Mouse (Mus musculus): ENCODE results near the gene Fsip1. TPM values are rescaled to one million over a fixed set of nuclear protein-coding genes. Genes with fewer than 3 reads are reported as not detected.

The Fsip1 gene
- total and polyA plus RNA-seq, 2 experiments from 2014 or later = 0.58 to 3.7 TPM

DNA sequence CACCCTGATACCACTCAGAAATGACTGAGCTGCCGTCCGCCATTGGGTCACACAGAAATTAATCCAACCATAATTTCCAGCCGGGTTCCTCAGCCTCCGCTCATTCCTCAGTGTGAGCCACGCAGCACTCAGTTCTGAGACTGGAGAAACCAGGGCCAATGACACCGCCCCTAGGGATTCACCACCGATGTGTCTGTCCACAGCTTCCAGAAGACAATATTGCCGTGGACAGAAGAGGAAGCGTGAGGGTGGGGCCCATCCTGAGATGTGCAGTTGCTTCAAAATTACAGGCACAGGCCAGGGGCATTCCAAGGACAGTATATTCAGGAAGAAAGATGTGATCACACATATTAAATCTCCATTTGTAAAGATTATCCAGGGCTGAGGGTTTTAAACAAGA, 119.7 kb downstream of the Fsip1 start:
- TF ChIP-seq CTCF (IDR thresholded peaks at IDR 0.05; ENCODE audit: low read depth) = no peak
- Histone ChIP-seq H3K4me1 (ENCODE audit: insufficient read depth, low read length) (no peaks in the 10 kb centered on the region), H3K27me3 (ENCODE audit: insufficient read depth, low read length) (no peaks in the 10 kb centered on the region), H3K9ac (replicated peaks; ENCODE audit: low read length) (no peak overlapping the region), H3K36me3 (ENCODE audit: insufficient read depth, low read length) (no peaks in the 10 kb centered on the region), H3K4me2 (ENCODE audit: low read depth, low read length) (no peak overlapping the region), H3K4me3 (ENCODE audit: low read length) (no peak overlapping the region), H3K9me3 (ENCODE audit: low read length) (no peaks in the 10 kb centered on the region), H3K27ac (no peak overlapping the region)
- ATAC-seq = no peak
- 85% methylated on average over 9 of the region's 9 CpGs for WGBS
- DNase-seq (ENCODE audit: low spot score) = no peak

DNA sequence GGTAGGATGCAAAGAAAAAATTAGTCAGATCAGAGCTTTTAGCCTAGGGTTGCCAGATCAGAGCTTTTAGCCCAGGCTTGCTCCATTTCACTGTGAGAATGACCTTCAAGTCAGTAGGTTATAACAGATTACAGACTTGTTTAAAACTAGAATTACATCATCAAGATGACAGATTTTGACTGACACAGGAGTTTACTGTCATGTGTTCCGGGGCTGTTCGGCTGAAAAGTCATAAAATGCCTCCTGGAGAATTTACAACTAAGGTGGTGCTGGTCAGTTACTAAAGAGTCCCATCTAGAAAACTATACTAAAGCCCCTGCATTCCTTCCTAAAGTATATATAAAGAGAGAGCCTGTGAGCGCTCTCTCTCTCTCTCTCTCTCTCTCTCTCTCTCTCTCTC, 128.5 kb downstream of the Fsip1 start:
- Histone ChIP-seq H3K4me2 (ENCODE audit: low read depth, low read length) (no peak overlapping the region), H3K36me3 (ENCODE audit: insufficient read depth, low read length) (0 out of 2 replicates have a peak, but pooled peaks cover 4% of the 10 kb centered on the region), H3K4me1 (ENCODE audit: insufficient read depth, low read length) (no peaks in the 10 kb centered on the region), H3K27me3 (ENCODE audit: insufficient read depth, low read length) (no peaks in the 10 kb centered on the region), H3K9ac (replicated peaks; ENCODE audit: low read length) (no peak overlapping the region), H3K4me3 (ENCODE audit: low read length) (no peak overlapping the region), H3K9me3 (ENCODE audit: low read length) (no peaks in the 10 kb centered on the region), H3K27ac (no peak overlapping the region)
- TF ChIP-seq CTCF (IDR thresholded peaks at IDR 0.05; ENCODE audit: low read depth) = no peak
- DNase-seq (ENCODE audit: low spot score) (no peak), ATAC-seq (no peak)
- WGBS = 83% methylated on average over 3 of the region's 3 CpGs

DNA sequence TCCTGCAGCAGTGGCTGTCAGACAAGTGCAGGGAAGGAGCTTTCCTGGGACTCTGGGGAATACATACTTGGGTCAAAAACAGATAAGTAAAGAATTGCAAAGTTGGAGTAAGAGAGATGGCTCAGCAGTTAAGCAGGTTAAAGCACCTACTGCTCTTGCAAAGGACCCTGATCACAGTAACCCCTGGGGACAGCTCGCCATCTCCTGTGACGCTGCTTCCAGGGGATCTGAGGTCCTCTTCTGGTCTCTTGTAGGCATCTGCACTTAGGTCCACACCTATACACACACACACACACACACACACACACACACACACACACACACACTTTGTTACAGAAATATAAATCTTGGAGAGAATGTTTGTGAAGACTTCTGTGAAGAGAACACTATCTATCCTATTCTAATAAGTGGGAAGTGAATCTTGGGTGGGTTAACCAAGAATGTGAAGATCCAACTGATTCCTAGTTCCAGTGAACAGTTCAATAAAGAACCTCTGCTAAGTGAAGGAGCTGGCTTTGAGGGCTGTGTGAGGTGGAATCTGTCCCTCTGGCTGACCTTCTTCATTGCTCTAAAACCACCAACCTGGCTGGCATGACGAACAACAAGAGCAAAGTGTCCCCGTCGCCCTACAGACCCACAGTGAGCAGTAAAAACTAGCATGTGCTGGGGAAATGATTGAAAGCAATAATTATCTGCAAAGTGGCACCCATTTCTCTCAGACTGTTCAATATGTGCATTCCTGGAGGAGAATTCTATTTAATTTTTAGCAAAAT, 129.1 kb downstream of the Fsip1 start:
- Histone ChIP-seq H3K4me1 (ENCODE audit: insufficient read depth, low read length) (no peaks in the 10 kb centered on the region), H3K4me2 (ENCODE audit: low read depth, low read length) (no peak overlapping the region), H3K27ac (no peak overlapping the region), H3K4me3 (ENCODE audit: low read length) (no peak overlapping the region), H3K9me3 (ENCODE audit: low read length) (no peaks in the 10 kb centered on the region), H3K9ac (replicated peaks; ENCODE audit: low read length) (no peak overlapping the region), H3K27me3 (ENCODE audit: insufficient read depth, low read length) (no peaks in the 10 kb centered on the region), H3K36me3 (ENCODE audit: insufficient read depth, low read length) (0 out of 2 replicates have a peak, but pooled peaks cover 4% of the 10 kb centered on the region)
- ATAC-seq (no peak), DNase-seq (ENCODE audit: low spot score) (no peak)
- 89% methylated on average over 5 of the region's 5 CpGs for WGBS
- TF ChIP-seq CTCF (IDR thresholded peaks at IDR 0.05; ENCODE audit: low read depth) = no peak

DNA sequence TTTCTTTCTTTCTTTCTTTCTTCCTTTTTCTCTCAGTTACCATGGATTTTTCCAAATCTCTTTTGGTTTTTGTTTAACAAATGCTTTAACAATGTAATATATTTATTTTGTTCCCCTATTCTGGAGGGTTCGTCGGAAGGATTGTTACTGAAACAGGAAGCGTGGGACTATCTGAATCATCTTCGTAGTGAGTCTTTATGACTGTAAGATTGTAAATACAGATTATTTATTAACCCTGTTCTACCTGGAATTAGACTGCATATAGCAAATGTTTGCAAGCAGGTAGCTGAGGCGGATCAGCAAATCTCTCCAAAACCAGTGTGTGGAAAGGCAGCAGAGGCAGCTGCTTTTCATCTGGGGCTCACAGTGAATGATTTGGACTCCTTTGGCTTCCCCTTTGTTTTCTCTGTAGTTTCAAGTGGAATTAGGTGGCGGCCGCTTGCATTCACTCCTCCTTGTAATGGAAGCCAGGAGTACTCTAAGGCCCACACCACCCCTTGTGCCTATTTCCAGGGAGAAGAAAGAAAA, 130.8 kb downstream of the Fsip1 start:
- Histone ChIP-seq H3K4me1 (ENCODE audit: insufficient read depth, low read length) (no peaks in the 10 kb centered on the region), H3K9me3 (ENCODE audit: low read length) (no peaks in the 10 kb centered on the region), H3K27ac (no peak overlapping the region), H3K4me2 (ENCODE audit: low read depth, low read length) (no peak overlapping the region), H3K27me3 (ENCODE audit: insufficient read depth, low read length) (no peaks in the 10 kb centered on the region), H3K9ac (replicated peaks; ENCODE audit: low read length) (no peak overlapping the region), H3K4me3 (ENCODE audit: low read length) (no peak overlapping the region), H3K36me3 (ENCODE audit: insufficient read depth, low read length) (0 out of 2 replicates have a peak, but pooled peaks cover 4% of the 10 kb centered on the region)
- ATAC-seq = no peak
- no peak for TF ChIP-seq CTCF (IDR thresholded peaks at IDR 0.05; ENCODE audit: low read depth)
- 80% methylated on average over 7 of the region's 7 CpGs for WGBS
- no peak for DNase-seq (ENCODE audit: low spot score)

DNA sequence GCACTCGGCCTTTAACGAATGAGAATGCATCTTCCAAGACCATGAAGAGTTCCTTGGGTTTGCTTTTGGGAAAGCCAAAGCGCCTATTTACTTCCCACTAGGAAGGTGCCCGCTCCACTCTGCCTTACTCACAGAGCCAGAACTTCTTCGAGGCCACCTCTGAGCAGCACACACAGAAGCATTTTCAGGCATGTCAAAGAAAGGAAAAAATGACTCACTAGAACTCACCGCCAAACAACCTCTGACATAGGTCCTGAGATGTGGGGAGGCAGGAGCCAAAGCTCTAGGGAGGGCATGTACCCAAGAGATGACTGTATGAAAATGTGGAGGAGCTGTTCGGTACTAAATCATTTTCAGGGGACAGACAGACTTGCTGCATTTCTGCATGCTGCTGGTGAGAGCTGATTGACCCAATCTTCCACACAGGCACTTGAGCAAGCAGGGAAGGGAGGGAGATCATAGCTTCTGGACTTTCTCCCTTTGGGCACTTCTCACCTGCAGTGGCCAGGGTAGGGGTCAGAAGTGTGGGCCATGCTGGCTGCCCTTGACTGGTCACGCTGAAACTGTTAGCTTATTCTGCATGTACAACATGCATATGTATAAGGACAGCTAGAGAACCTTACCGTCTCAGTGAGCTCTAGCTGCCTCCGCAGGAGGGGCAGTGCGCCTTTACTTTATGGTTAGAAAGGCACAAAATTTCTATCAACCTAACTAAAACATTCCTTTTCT, 131.4 kb downstream of the Fsip1 start:
- H3K4me3 ChIP-seq (ENCODE audit: low read length) = no peak overlapping the region
- WGBS = 75% methylated on average over 11 of the region's 11 CpGs
- no peaks in the 10 kb centered on the region for H3K27me3 ChIP-seq (ENCODE audit: insufficient read depth, low read length)
- no peaks in the 10 kb centered on the region for H3K9me3 ChIP-seq (ENCODE audit: low read length)
- no peak for TF ChIP-seq CTCF (IDR thresholded peaks at IDR 0.05; ENCODE audit: low read depth)
- no peak overlapping the region for H3K27ac ChIP-seq
- no peak overlapping the region for H3K9ac ChIP-seq (replicated peaks; ENCODE audit: low read length)
- DNase-seq (ENCODE audit: low spot score) (no peak), ATAC-seq (no peak)
- 0 out of 2 replicates have a peak, but pooled peaks cover 4% of the 10 kb centered on the region for H3K36me3 ChIP-seq (ENCODE audit: insufficient read depth, low read length)
- H3K4me1 ChIP-seq (ENCODE audit: insufficient read depth, low read length) = no peaks in the 10 kb centered on the region
- H3K4me2 ChIP-seq (ENCODE audit: low read depth, low read length) = no peak overlapping the region

DNA sequence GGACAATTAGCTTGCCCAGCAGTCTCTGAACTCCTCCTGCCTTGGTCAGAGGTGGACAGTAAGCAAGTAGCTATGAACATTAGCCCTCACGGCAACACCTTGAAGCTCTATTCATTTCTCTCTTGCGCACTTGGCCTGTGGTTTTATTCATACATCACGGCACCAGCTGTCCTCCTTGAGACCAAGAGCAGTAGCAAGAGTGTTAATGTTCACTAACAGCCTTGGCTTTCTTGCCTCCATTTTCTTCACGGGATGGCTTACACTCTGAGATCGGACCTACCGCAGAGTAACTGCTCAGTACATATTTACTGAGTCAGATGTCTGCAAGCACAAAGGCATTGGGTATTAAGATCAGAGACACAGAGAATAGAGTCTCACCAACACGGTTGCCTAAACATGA, 132.3 kb downstream of the Fsip1 start:
- no peak for ATAC-seq

More for the DNA sequence above, 132.3 kb downstream of the Fsip1 start:
- Histone ChIP-seq H3K9me3 (ENCODE audit: low read length) (no peaks in the 10 kb centered on the region), H3K4me2 (ENCODE audit: low read depth, low read length) (no peak overlapping the region), H3K27me3 (ENCODE audit: insufficient read depth, low read length) (no peaks in the 10 kb centered on the region), H3K36me3 (ENCODE audit: insufficient read depth, low read length) (0 out of 2 replicates have a peak, but pooled peaks cover 4% of the 10 kb centered on the region), H3K9ac (replicated peaks; ENCODE audit: low read length) (no peak overlapping the region), H3K27ac (no peak overlapping the region), H3K4me3 (ENCODE audit: low read length) (no peak overlapping the region), H3K4me1 (ENCODE audit: insufficient read depth, low read length) (no peaks in the 10 kb centered on the region)
- DNase-seq (ENCODE audit: low spot score) = no peak
- WGBS = 87% methylated on average over 7 of the region's 7 CpGs
- TF ChIP-seq CTCF (IDR thresholded peaks at IDR 0.05; ENCODE audit: low read depth) = no peak
